Mouse (Mus musculus) forebrain, embryonic 12.5 days (tissue): ENCODE measurements around the gene Dgkb. TPM values are rescaled to one million over a fixed set of nuclear protein-coding genes. Genes with fewer than 3 reads are reported as not detected.

Source experiments
- ATAC-seq: fragments of 200-750 bp; cut with Nextera tagmentation; 2 replicates; pipeline ENCODE4 v1.8.0; 2017; ENCODE audit warnings: moderate TSS enrichment; ENCODE audit not compliant: low FRiP score
- H3K27ac ChIP-seq: fragments of 300-500 bp; sonication (generic); 2 replicates; pipeline ENCODE4 v1.5.1; 2016; ENCODE audit warnings: mild to moderate bottlenecking
- H3K27me3 ChIP-seq: fragments of 300-500 bp; sonication (generic); 2 replicates; pipeline ENCODE4 v1.6.1; 2016; ENCODE audit warnings: mild to moderate bottlenecking
- H3K36me3 ChIP-seq: fragments of 300-500 bp; sonication (generic); replicated peaks from 2 replicates; pipeline ENCODE4 v1.6.1; 2016; ENCODE audit warnings: mild to moderate bottlenecking
- H3K4me1 ChIP-seq: fragments of 300-500 bp; sonication (generic); 2 replicates; pipeline ENCODE4 v1.6.1; 2016
- H3K4me2 ChIP-seq: fragments of 300-500 bp; sonication (generic); 2 replicates; pipeline ENCODE4 v1.6.1; 2016; ENCODE audit warnings: mild to moderate bottlenecking, moderate library complexity
- H3K4me3 ChIP-seq: fragments of 300-500 bp; sonication (generic); replicated peaks from 2 replicates; pipeline ENCODE4 v1.5.1; 2016; ENCODE audit warnings: mild to moderate bottlenecking
- H3K9ac ChIP-seq: fragments of 300-500 bp; sonication (generic); 2 replicates; pipeline ENCODE4 v1.6.1; 2016; ENCODE audit warnings: mild to moderate bottlenecking
- H3K9me3 ChIP-seq: fragments of 300-500 bp; sonication (generic); 2 replicates; pipeline ENCODE4 v1.6.1; 2016
- WGBS: fragments of 180-500 bp; shearing (Covaris S2); methylation state at CpG from one replicate; pipeline ENCODE4 v1.1.7; 2016; 5-methylcytosine and 5-hydroxymethylcytosine counted together
- polyA plus RNA-seq: library from polyadenylated mRNA; unstranded; fragments of >200 nt; fragmentation: Nextera tagmentation; extraction: Ambion mirVana; gene quantifications from 2 replicates; pipeline ENCODE4 v1.2.1, GENCODE M21; 2016

Dgkb gene
- polyA plus RNA-seq, 1 experiment from 2014 or later: 2.9 TPM

- no peaks in the 10 kb centered on the region for H3K36me3 ChIP-seq
- 0 out of 2 replicates have a peak, but pooled peaks cover 3% of the 10 kb centered on the region for H3K27me3 ChIP-seq
- no peak overlapping the region for H3K9ac ChIP-seq
- H3K4me2 ChIP-seq: no peak overlapping the region
- H3K9me3 ChIP-seq: no peaks in the 10 kb centered on the region
- peaks cover 5% of the 10 kb centered on the region for H3K4me1 ChIP-seq
- H3K27ac ChIP-seq: 0 out of 2 replicates have a peak overlapping the region, but pooled peaks have one; percentile 5
- peak; percentile 62; the same call in 1 of the 2 replicates for ATAC-seq
- no peak overlapping the region for H3K4me3 ChIP-seq
- WGBS: 11% methylated on average over 1 of the region's 1 CpGs
Observed at GRCm38 (mm10) chr12:38327729-38328271, 510.3 kb downstream of the Dgkb start.

- Histone ChIP-seq H3K9ac (no peak overlapping the region), H3K36me3 (no peaks in the 10 kb centered on the region), H3K27me3 (0 out of 2 replicates have a peak, but pooled peaks cover 3% of the 10 kb centered on the region), H3K9me3 (no peaks in the 10 kb centered on the region), H3K4me3 (no peak overlapping the region), H3K27ac (no peak overlapping the region), H3K4me1 (peaks cover 5% of the 10 kb centered on the region), H3K4me2 (no peak overlapping the region)
- ATAC-seq: peak; percentile 75; the same call in 1 of the 2 replicates
Observed at GRCm38 (mm10) chr12:38328779-38329178, 511.3 kb downstream of the Dgkb start.

- Histone ChIP-seq H3K4me3 (no peak overlapping the region), H3K27ac (no peak overlapping the region), H3K27me3 (no peaks in the 10 kb centered on the region), H3K4me1 (peaks cover 3% of the 10 kb centered on the region), H3K9me3 (no peaks in the 10 kb centered on the region), H3K36me3 (no peaks in the 10 kb centered on the region), H3K9ac (no peak overlapping the region), H3K4me2 (peak overlapping the region; percentile 32)
- 4% methylated on average over 6 of the region's 6 CpGs for WGBS
- peak; percentile 93 for ATAC-seq
Observed at GRCm38 (mm10) chr12:38342657-38343056, 525.1 kb downstream of the Dgkb start.

- no peak overlapping the region for H3K4me2 ChIP-seq
- H3K4me3 ChIP-seq: no peak overlapping the region
- no peaks in the 10 kb centered on the region for H3K4me1 ChIP-seq
- H3K27ac ChIP-seq: no peak overlapping the region
- WGBS: 91% methylated on average over 3 of the region's 3 CpGs
- no peaks in the 10 kb centered on the region for H3K9me3 ChIP-seq
- no peak overlapping the region for H3K9ac ChIP-seq
- ATAC-seq: no peak
- H3K36me3 ChIP-seq: no peaks in the 10 kb centered on the region
- H3K27me3 ChIP-seq: no peaks in the 10 kb centered on the region
Observed at GRCm38 (mm10) chr12:38352481-38352880, 535.0 kb downstream of the Dgkb start.

- H3K27me3 ChIP-seq: no peaks in the 10 kb centered on the region
- ATAC-seq: no peak
- 84% methylated on average over 1 of the region's 1 CpGs for WGBS
- H3K4me1 ChIP-seq: no peaks in the 10 kb centered on the region
- no peak overlapping the region for H3K27ac ChIP-seq
- H3K9me3 ChIP-seq: no peaks in the 10 kb centered on the region
- no peak overlapping the region for H3K9ac ChIP-seq
- H3K36me3 ChIP-seq: no peaks in the 10 kb centered on the region
- no peak overlapping the region for H3K4me2 ChIP-seq
- H3K4me3 ChIP-seq: no peak overlapping the region
Observed at GRCm38 (mm10) chr12:38356386-38356785, 538.9 kb downstream of the Dgkb start.

GRCm38 (mm10) chr12:38361491-38361890, 544.0 kb downstream of the Dgkb start:
- no peak overlapping the region for H3K4me3 ChIP-seq
- H3K4me2 ChIP-seq: no peak overlapping the region
- H3K9ac ChIP-seq: no peak overlapping the region
- no peak overlapping the region for H3K27ac ChIP-seq
- H3K4me1 ChIP-seq: no peaks in the 10 kb centered on the region
- H3K9me3 ChIP-seq: no peaks in the 10 kb centered on the region
- no peaks in the 10 kb centered on the region for H3K27me3 ChIP-seq
- no peak; the same call in 1 of the 2 replicates for ATAC-seq
- no peaks in the 10 kb centered on the region for H3K36me3 ChIP-seq
- WGBS: 62% methylated on average over 4 of the region's 4 CpGs

- H3K27ac ChIP-seq: no peak overlapping the region
- no peak overlapping the region for H3K4me2 ChIP-seq
- H3K9ac ChIP-seq: no peak overlapping the region
- ATAC-seq: no peak; the same call in 1 of the 2 replicates
- no peaks in the 10 kb centered on the region for H3K9me3 ChIP-seq
- H3K27me3 ChIP-seq: no peaks in the 10 kb centered on the region
- H3K36me3 ChIP-seq: no peaks in the 10 kb centered on the region
- 64% methylated on average over 2 of the region's 2 CpGs for WGBS
- H3K4me3 ChIP-seq: no peak overlapping the region
- no peaks in the 10 kb centered on the region for H3K4me1 ChIP-seq
Observed at GRCm38 (mm10) chr12:38371597-38371996, 554.1 kb downstream of the Dgkb start.

- H3K4me2 ChIP-seq: no peak overlapping the region
- no peaks in the 10 kb centered on the region for H3K27me3 ChIP-seq
- H3K36me3 ChIP-seq: no peaks in the 10 kb centered on the region
- H3K27ac ChIP-seq: no peak overlapping the region
- no peaks in the 10 kb centered on the region for H3K9me3 ChIP-seq
- 91% methylated on average over 3 of the region's 3 CpGs for WGBS
- H3K4me3 ChIP-seq: no peak overlapping the region
- no peaks in the 10 kb centered on the region for H3K4me1 ChIP-seq
- no peak for ATAC-seq
- H3K9ac ChIP-seq: no peak overlapping the region
Observed at GRCm38 (mm10) chr12:38374159-38374558, 556.6 kb downstream of the Dgkb start.

- no peaks in the 10 kb centered on the region for H3K27me3 ChIP-seq
- ATAC-seq: no peak; the same call in 1 of the 2 replicates
- no peak overlapping the region for H3K9ac ChIP-seq
- no peak overlapping the region for H3K4me3 ChIP-seq
- no peak overlapping the region for H3K4me2 ChIP-seq
- H3K4me1 ChIP-seq: 0 out of 2 replicates have a peak, but pooled peaks cover 4% of the 10 kb centered on the region
- H3K9me3 ChIP-seq: no peaks in the 10 kb centered on the region
- H3K27ac ChIP-seq: no peak overlapping the region
- no peaks in the 10 kb centered on the region for H3K36me3 ChIP-seq
- 55% methylated on average over 6 of the region's 6 CpGs for WGBS
Observed at GRCm38 (mm10) chr12:38385942-38386341, 568.4 kb downstream of the Dgkb start.

- no peak overlapping the region for H3K9ac ChIP-seq
- H3K4me1 ChIP-seq: 0 out of 2 replicates have a peak, but pooled peaks cover 4% of the 10 kb centered on the region
- H3K4me3 ChIP-seq: no peak overlapping the region
- no peaks in the 10 kb centered on the region for H3K27me3 ChIP-seq
- H3K27ac ChIP-seq: no peak overlapping the region
- no peak for ATAC-seq
- no peak overlapping the region for H3K4me2 ChIP-seq
- H3K9me3 ChIP-seq: no peaks in the 10 kb centered on the region
- H3K36me3 ChIP-seq: no peaks in the 10 kb centered on the region
- 61% methylated on average over 1 of the region's 1 CpGs for WGBS
Observed at GRCm38 (mm10) chr12:38386991-38387390, 569.5 kb downstream of the Dgkb start.

- Histone ChIP-seq H3K27ac (no peak overlapping the region), H3K27me3 (no peaks in the 10 kb centered on the region), H3K36me3 (no peaks in the 10 kb centered on the region), H3K4me3 (no peak overlapping the region), H3K4me1 (0 out of 2 replicates have a peak, but pooled peaks cover 4% of the 10 kb centered on the region), H3K9ac (no peak overlapping the region), H3K9me3 (no peaks in the 10 kb centered on the region), H3K4me2 (no peak overlapping the region)
- ATAC-seq: no peak
- 81% methylated on average over 2 of the region's 2 CpGs for WGBS
Observed at GRCm38 (mm10) chr12:38387654-38388053, 570.1 kb downstream of the Dgkb start.

GRCm38 (mm10) chr12:38388243-38388642, 570.7 kb downstream of the Dgkb start:
- Histone ChIP-seq H3K27me3 (no peaks in the 10 kb centered on the region), H3K4me2 (no peak overlapping the region), H3K9me3 (no peaks in the 10 kb centered on the region), H3K4me1 (0 out of 2 replicates have a peak, but pooled peaks cover 4% of the 10 kb centered on the region), H3K36me3 (no peaks in the 10 kb centered on the region), H3K27ac (no peak overlapping the region), H3K4me3 (no peak overlapping the region), H3K9ac (no peak overlapping the region)
- WGBS: 85% methylated on average over 5 of the region's 5 CpGs
- no peak for ATAC-seq

- no peak overlapping the region for H3K27ac ChIP-seq
- H3K27me3 ChIP-seq: no peaks in the 10 kb centered on the region
- H3K9ac ChIP-seq: no peak overlapping the region
- peaks cover 4% of the 10 kb centered on the region; the same call in 1 of the 2 replicates for H3K4me1 ChIP-seq
- no peaks in the 10 kb centered on the region for H3K36me3 ChIP-seq
- ATAC-seq: peak; percentile 44; the same call in 1 of the 2 replicates
- no peak overlapping the region for H3K4me3 ChIP-seq
- no peaks in the 10 kb centered on the region for H3K9me3 ChIP-seq
- WGBS: 48% methylated on average over 14 of the region's 14 CpGs
- H3K4me2 ChIP-seq: no peak overlapping the region
Observed at GRCm38 (mm10) chr12:38397754-38398312, 580.3 kb downstream of the Dgkb start.
